Mouse (Mus musculus): ENCODE results near the gene Tctex1d2. TPM values are rescaled to one million over a fixed set of nuclear protein-coding genes. Genes with fewer than 3 reads are reported as not detected.

Gene Tctex1d2
- polyA plus RNA-seq, 1 experiment, result 24.7 TPM

GRCm38 (mm10) chr16:32461713-32462112 is 42.2 kb downstream of the Tctex1d2 start:
- no peak for DNase-seq
- TF ChIP-seq POLR2A (IDR thresholded peaks at IDR 0.05; ENCODE audit: borderline replicate concordance, insufficient read depth, low read length), result no peak
- no peak for TF ChIP-seq CTCF (IDR thresholded peaks at IDR 0.05; ENCODE audit: borderline replicate concordance, insufficient read depth, low read depth, low read length)
- Histone ChIP-seq H3K27me3 (ENCODE audit: control insufficient read depth, insufficient read depth, low read length) (no peaks in the 10 kb centered on the region), H3K27ac (ENCODE audit: insufficient read depth, low read length) (no peak overlapping the region), H3K4me1 (ENCODE audit: control insufficient read depth, insufficient read depth, low read length) (no peaks in the 10 kb centered on the region; the same call in 1 of the 2 replicates), H3K4me3 (replicated peaks; ENCODE audit: insufficient read depth, low read depth, low read length) (no peak overlapping the region)
- 97% methylated on average over 5 of the region's 5 CpGs for WGBS

- Histone ChIP-seq H3K27ac (ENCODE audit: insufficient read depth, low read length) (no peak overlapping the region), H3K4me3 (replicated peaks; ENCODE audit: insufficient read depth, low read depth, low read length) (no peak overlapping the region), H3K27me3 (ENCODE audit: control insufficient read depth, insufficient read depth, low read length) (no peaks in the 10 kb centered on the region), H3K4me1 (ENCODE audit: control insufficient read depth, insufficient read depth, low read length) (no peaks in the 10 kb centered on the region; the same call in 1 of the 2 replicates)
- TF ChIP-seq CTCF (IDR thresholded peaks at IDR 0.05; ENCODE audit: borderline replicate concordance, insufficient read depth, low read depth, low read length) (no peak), POLR2A (IDR thresholded peaks at IDR 0.05; ENCODE audit: borderline replicate concordance, insufficient read depth, low read length) (no peak)
- WGBS, result 93% methylated on average over 16 of the region's 16 CpGs
- DNase-seq, result no peak
Observed at GRCm38 (mm10) chr16:32462950-32463349, 43.4 kb downstream of the Tctex1d2 start.

GRCm38 (mm10) chr16:32463426-32463825 is 43.9 kb downstream of the Tctex1d2 start:
- WGBS, result 90% methylated on average over 2 of the region's 2 CpGs
- TF ChIP-seq POLR2A (IDR thresholded peaks at IDR 0.05; ENCODE audit: borderline replicate concordance, insufficient read depth, low read length) (no peak), CTCF (IDR thresholded peaks at IDR 0.05; ENCODE audit: borderline replicate concordance, insufficient read depth, low read depth, low read length) (no peak)
- Histone ChIP-seq H3K27ac (ENCODE audit: insufficient read depth, low read length) (no peak overlapping the region), H3K4me3 (replicated peaks; ENCODE audit: insufficient read depth, low read depth, low read length) (no peak overlapping the region), H3K4me1 (ENCODE audit: control insufficient read depth, insufficient read depth, low read length) (no peaks in the 10 kb centered on the region), H3K27me3 (ENCODE audit: control insufficient read depth, insufficient read depth, low read length) (no peaks in the 10 kb centered on the region)
- DNase-seq, result no peak

- Histone ChIP-seq H3K4me1 (ENCODE audit: control insufficient read depth, insufficient read depth, low read length) (no peaks in the 10 kb centered on the region), H3K4me3 (replicated peaks; ENCODE audit: insufficient read depth, low read depth, low read length) (no peak overlapping the region), H3K27me3 (ENCODE audit: control insufficient read depth, insufficient read depth, low read length) (no peaks in the 10 kb centered on the region), H3K27ac (ENCODE audit: insufficient read depth, low read length) (no peak overlapping the region)
- no peak for DNase-seq
- 0% methylated on average over 1 of the region's 1 CpGs for WGBS
- TF ChIP-seq CTCF (IDR thresholded peaks at IDR 0.05; ENCODE audit: borderline replicate concordance, insufficient read depth, low read depth, low read length) (no peak), POLR2A (IDR thresholded peaks at IDR 0.05; ENCODE audit: borderline replicate concordance, insufficient read depth, low read length) (no peak)
Observed at GRCm38 (mm10) chr16:32464908-32465307, 45.4 kb downstream of the Tctex1d2 start.

GRCm38 (mm10) chr16:32468488-32468887 is 49.0 kb downstream of the Tctex1d2 start:
- no peak for DNase-seq
- WGBS, result 85% methylated on average over 3 of the region's 3 CpGs
- TF ChIP-seq CTCF (IDR thresholded peaks at IDR 0.05; ENCODE audit: borderline replicate concordance, insufficient read depth, low read depth, low read length) (no peak), POLR2A (IDR thresholded peaks at IDR 0.05; ENCODE audit: borderline replicate concordance, insufficient read depth, low read length) (no peak)
- H3K27me3 ChIP-seq (ENCODE audit: control insufficient read depth, insufficient read depth, low read length), result no peaks in the 10 kb centered on the region
- no peak overlapping the region for H3K4me3 ChIP-seq (replicated peaks; ENCODE audit: insufficient read depth, low read depth, low read length)
- no peak overlapping the region for H3K27ac ChIP-seq (ENCODE audit: insufficient read depth, low read length)
- H3K4me1 ChIP-seq (ENCODE audit: control insufficient read depth, insufficient read depth, low read length), result no peaks in the 10 kb centered on the region

GRCm38 (mm10) chr16:32469404-32470105 is 50.1 kb downstream of the Tctex1d2 start:
- 85% methylated on average over 5 of the region's 5 CpGs for WGBS
- no peak for DNase-seq

GRCm38 (mm10) chr16:32472276-32473015 is 52.9 kb downstream of the Tctex1d2 start:
- WGBS, result 87% methylated on average over 7 of the region's 7 CpGs
- H3K4me1 ChIP-seq (ENCODE audit: control insufficient read depth, insufficient read depth, low read length), result no peaks in the 10 kb centered on the region
- DNase-seq, result no peak
- no peaks in the 10 kb centered on the region for H3K27me3 ChIP-seq (ENCODE audit: control insufficient read depth, insufficient read depth, low read length)
- TF ChIP-seq CTCF (IDR thresholded peaks at IDR 0.05; ENCODE audit: borderline replicate concordance, insufficient read depth, low read depth, low read length) (no peak), POLR2A (IDR thresholded peaks at IDR 0.05; ENCODE audit: borderline replicate concordance, insufficient read depth, low read length) (no peak)
- H3K4me3 ChIP-seq (replicated peaks; ENCODE audit: insufficient read depth, low read depth, low read length), result no peak overlapping the region
- peak overlapping the region; percentile 61; the same call in 1 of the 2 replicates for H3K27ac ChIP-seq (ENCODE audit: insufficient read depth, low read length)

More at GRCm38 (mm10) chr16:32469404-32470105, 50.1 kb downstream of the Tctex1d2 start:
- H3K27ac ChIP-seq (ENCODE audit: insufficient read depth, low read length), result no peak overlapping the region
- no peak for TF ChIP-seq POLR2A (IDR thresholded peaks at IDR 0.05; ENCODE audit: borderline replicate concordance, insufficient read depth, low read length)
- TF ChIP-seq CTCF (IDR thresholded peaks at IDR 0.05; ENCODE audit: borderline replicate concordance, insufficient read depth, low read depth, low read length), result no peak
- H3K4me3 ChIP-seq (replicated peaks; ENCODE audit: insufficient read depth, low read depth, low read length), result no peak overlapping the region
- H3K4me1 ChIP-seq (ENCODE audit: control insufficient read depth, insufficient read depth, low read length), result no peaks in the 10 kb centered on the region
- H3K27me3 ChIP-seq (ENCODE audit: control insufficient read depth, insufficient read depth, low read length), result no peaks in the 10 kb centered on the region

All from cerebellum, adult 2 months (tissue).